Mouse (Mus musculus) spleen, postnatal 10 days (tissue): Measurements from ENCODE around the gene Cacna2d2.

Experiments used
- DNase-seq, 2 experiments: peaks; one replicate each; pipeline ENCODE4 v3.0.0; 2021 to 2022; ENCODE audit warnings: low spot score in 2 of 2

Gene Cacna2d2

GRCm38 (mm10) chr9:107456667-107457066 is 57.3 kb downstream of the Cacna2d2 start:
- no peak for DNase-seq

- no peak for DNase-seq
Measured at GRCm38 (mm10) chr9:107462907-107463306, 63.5 kb downstream of the Cacna2d2 start.

- DNase-seq = peak; percentile 79 to 88
Measured at GRCm38 (mm10) chr9:107463509-107463908, 64.1 kb downstream of the Cacna2d2 start.

GRCm38 (mm10) chr9:107464130-107464529 is 64.7 kb downstream of the Cacna2d2 start:
- no peak for DNase-seq

GRCm38 (mm10) chr9:107465657-107466056 is 66.2 kb downstream of the Cacna2d2 start:
- DNase-seq = no peak

- no peak for DNase-seq
Measured at GRCm38 (mm10) chr9:107469213-107469795, 69.9 kb downstream of the Cacna2d2 start.

- no peak for DNase-seq
Measured at GRCm38 (mm10) chr9:107470427-107470826, 71.0 kb downstream of the Cacna2d2 start.

- no peak for DNase-seq
Measured at GRCm38 (mm10) chr9:107474016-107474415, 74.6 kb downstream of the Cacna2d2 start.

GRCm38 (mm10) chr9:107478979-107479378 is 79.6 kb downstream of the Cacna2d2 start:
- DNase-seq = peak in 1 of 2 experiments; percentile 39

GRCm38 (mm10) chr9:107479593-107479992 is 80.2 kb downstream of the Cacna2d2 start:
- DNase-seq = no peak

- no peak for DNase-seq
Measured at GRCm38 (mm10) chr9:107480477-107481069, 81.2 kb downstream of the Cacna2d2 start.

GRCm38 (mm10) chr9:107481340-107481739 is 81.9 kb downstream of the Cacna2d2 start:
- no peak for DNase-seq

GRCm38 (mm10) chr9:107482004-107482403 is 82.6 kb downstream of the Cacna2d2 start:
- DNase-seq = no peak

- DNase-seq = no peak
Measured at GRCm38 (mm10) chr9:107482770-107483169, 83.4 kb downstream of the Cacna2d2 start.

- no peak for DNase-seq
Measured at GRCm38 (mm10) chr9:107483714-107484113, 84.3 kb downstream of the Cacna2d2 start.

- no peak for DNase-seq
Measured at GRCm38 (mm10) chr9:107484302-107484701, 84.9 kb downstream of the Cacna2d2 start.

- no peak for DNase-seq
Measured at GRCm38 (mm10) chr9:107484766-107485165, 85.4 kb downstream of the Cacna2d2 start.

GRCm38 (mm10) chr9:107486086-107486485 is 86.7 kb downstream of the Cacna2d2 start:
- DNase-seq = no peak

- DNase-seq = no peak
Measured at GRCm38 (mm10) chr9:107486507-107487225, 87.3 kb downstream of the Cacna2d2 start.

GRCm38 (mm10) chr9:107490146-107490545 is 90.7 kb downstream of the Cacna2d2 start:
- no peak for DNase-seq

GRCm38 (mm10) chr9:107490625-107491024 is 91.2 kb downstream of the Cacna2d2 start:
- no peak for DNase-seq

- DNase-seq = no peak
Measured at GRCm38 (mm10) chr9:107493511-107493910, 94.1 kb downstream of the Cacna2d2 start.

GRCm38 (mm10) chr9:107494238-107494637 is 94.8 kb downstream of the Cacna2d2 start:
- DNase-seq = no peak
